Mouse (Mus musculus) liver, embryonic 13.5 days (tissue): ENCODE measurements at regions not wholly inside any gene's neighbourhood (a gene's known extent, or its start where the extent isn't known, plus 50 kb on each side); places are given as distances from the start of the nearest gene placed in this dataset.

Source experiments
- ATAC-seq: fragments of 200-750 bp; cut with Nextera tagmentation; 2 replicates; pipeline ENCODE4 v1.8.0; 2017; ENCODE audit warnings: low read depth, mild to moderate bottlenecking, moderate number of reproducible peaks, moderate library complexity
- DNase-seq: peaks from one replicate; pipeline ENCODE4 v3.0.0; 2022
- H3K27ac ChIP-seq: fragments of 300-500 bp; sonication (generic); 2 replicates; pipeline ENCODE4 v1.5.1; 2015; ENCODE audit warnings: moderate library complexity, mild to moderate bottlenecking, inconsistent platforms
- H3K27me3 ChIP-seq: fragments of 300-500 bp; sonication (generic); 2 replicates; pipeline ENCODE4 v1.6.1; 2015; ENCODE audit warnings: mild to moderate bottlenecking, inconsistent platforms
- H3K36me3 ChIP-seq: fragments of 300-500 bp; sonication (generic); 2 replicates; pipeline ENCODE4 v1.6.1; 2015; ENCODE audit warnings: mild to moderate bottlenecking, inconsistent platforms
- H3K4me1 ChIP-seq: fragments of 300-500 bp; sonication (generic); replicated peaks from 2 replicates; pipeline ENCODE4 v1.6.1; 2015; ENCODE audit warnings: inconsistent platforms
- H3K4me2 ChIP-seq: fragments of 300-500 bp; sonication (generic); 2 replicates; pipeline ENCODE4 v1.6.1; 2015; ENCODE audit warnings: inconsistent platforms, mild to moderate bottlenecking, moderate library complexity
- H3K4me3 ChIP-seq: fragments of 300-500 bp; sonication (generic); replicated peaks from 2 replicates; pipeline ENCODE4 v1.5.1; 2015; ENCODE audit warnings: mild to moderate bottlenecking, inconsistent platforms
- H3K9ac ChIP-seq: fragments of 300-500 bp; sonication (generic); 2 replicates; pipeline ENCODE4 v1.6.1; 2015; ENCODE audit warnings: mild to moderate bottlenecking, inconsistent platforms
- H3K9me3 ChIP-seq: fragments of 300-500 bp; sonication (generic); replicated peaks from 2 replicates; pipeline ENCODE4 v1.6.1; 2016; ENCODE audit warnings: inconsistent platforms
- WGBS: fragments of 180-500 bp; shearing (Covaris S2); methylation state at CpG from one replicate; pipeline ENCODE4 v1.1.7; 2015; ENCODE audit not compliant: insufficient replicate concordance; 5-methylcytosine and 5-hydroxymethylcytosine counted together

GRCm38 (mm10) chr8:116164190-116164988 lies 340.4 kb upstream of the Dynlrb2 start:
- Histone ChIP-seq H3K4me2 (no peak overlapping the region), H3K9ac (no peak overlapping the region), H3K36me3 (no peaks in the 10 kb centered on the region), H3K27me3 (no peaks in the 10 kb centered on the region), H3K9me3 (no peaks in the 10 kb centered on the region), H3K4me3 (no peak overlapping the region), H3K27ac (no peak overlapping the region), H3K4me1 (no peaks in the 10 kb centered on the region)
- DNase-seq: no peak
- no peak for ATAC-seq
- WGBS: 47% methylated on average over 5 of the region's 5 CpGs

GRCm38 (mm10) chr8:116160932-116161331 lies 343.8 kb upstream of the Dynlrb2 start:
- ATAC-seq: no peak
- Histone ChIP-seq H3K4me2 (no peak overlapping the region), H3K9me3 (no peaks in the 10 kb centered on the region), H3K27ac (no peak overlapping the region), H3K9ac (no peak overlapping the region), H3K4me3 (no peak overlapping the region), H3K36me3 (no peaks in the 10 kb centered on the region), H3K27me3 (no peaks in the 10 kb centered on the region), H3K4me1 (no peaks in the 10 kb centered on the region)
- no peak for DNase-seq
- WGBS: 61% methylated on average over 5 of the region's 5 CpGs

- H3K9ac ChIP-seq: no peak overlapping the region
- H3K4me3 ChIP-seq: no peak overlapping the region
- H3K36me3 ChIP-seq: no peaks in the 10 kb centered on the region
- WGBS: 45% methylated on average over 13 of the region's 13 CpGs
- H3K27ac ChIP-seq: no peak overlapping the region
- H3K9me3 ChIP-seq: no peaks in the 10 kb centered on the region
- no peak overlapping the region for H3K4me2 ChIP-seq
- ATAC-seq (no peak), DNase-seq (no peak)
- no peaks in the 10 kb centered on the region for H3K27me3 ChIP-seq
- H3K4me1 ChIP-seq: no peaks in the 10 kb centered on the region
Measured at GRCm38 (mm10) chr8:116143687-116144573, 360.8 kb upstream of the Dynlrb2 start.

- no peak overlapping the region for H3K4me2 ChIP-seq
- H3K27me3 ChIP-seq: no peaks in the 10 kb centered on the region
- H3K36me3 ChIP-seq: no peaks in the 10 kb centered on the region
- no peak overlapping the region for H3K27ac ChIP-seq
- no peak overlapping the region for H3K9ac ChIP-seq
- H3K4me3 ChIP-seq: no peak overlapping the region
- no peaks in the 10 kb centered on the region for H3K4me1 ChIP-seq
- no peak for DNase-seq
- WGBS: 55% methylated on average over 5 of the region's 5 CpGs
- ATAC-seq: no peak
- H3K9me3 ChIP-seq: no peaks in the 10 kb centered on the region
Measured at GRCm38 (mm10) chr8:116141363-116141762, 363.4 kb upstream of the Dynlrb2 start.

- no peaks in the 10 kb centered on the region for H3K36me3 ChIP-seq
- no peak overlapping the region for H3K4me3 ChIP-seq
- ATAC-seq: no peak
- H3K4me2 ChIP-seq: no peak overlapping the region
- no peaks in the 10 kb centered on the region for H3K27me3 ChIP-seq
- H3K27ac ChIP-seq: no peak overlapping the region
- no peak overlapping the region for H3K9ac ChIP-seq
- no peaks in the 10 kb centered on the region for H3K4me1 ChIP-seq
- no peak for DNase-seq
- 63% methylated on average over 1 of the region's 1 CpGs for WGBS
- H3K9me3 ChIP-seq: no peaks in the 10 kb centered on the region
Measured at GRCm38 (mm10) chr8:116139934-116140333, 364.8 kb upstream of the Dynlrb2 start.

- WGBS: 43% methylated on average over 2 of the region's 2 CpGs
- Histone ChIP-seq H3K27me3 (no peaks in the 10 kb centered on the region), H3K9ac (no peak overlapping the region), H3K27ac (no peak overlapping the region), H3K4me3 (no peak overlapping the region), H3K4me1 (no peaks in the 10 kb centered on the region), H3K9me3 (no peaks in the 10 kb centered on the region), H3K4me2 (no peak overlapping the region), H3K36me3 (no peaks in the 10 kb centered on the region)
- no peak for ATAC-seq
- DNase-seq: no peak
Measured at GRCm38 (mm10) chr8:116137765-116138164, 367.0 kb upstream of the Dynlrb2 start.

- no peaks in the 10 kb centered on the region for H3K27me3 ChIP-seq
- H3K4me2 ChIP-seq: no peak overlapping the region
- no peak overlapping the region for H3K4me3 ChIP-seq
- H3K9ac ChIP-seq: no peak overlapping the region
- no peaks in the 10 kb centered on the region for H3K9me3 ChIP-seq
- no peak for DNase-seq
- H3K4me1 ChIP-seq: no peaks in the 10 kb centered on the region
- H3K36me3 ChIP-seq: no peaks in the 10 kb centered on the region
- H3K27ac ChIP-seq: no peak overlapping the region
- ATAC-seq: no peak
- 77% methylated on average over 2 of the region's 2 CpGs for WGBS
Measured at GRCm38 (mm10) chr8:116133503-116133902, 371.3 kb upstream of the Dynlrb2 start.

GRCm38 (mm10) chr8:116133084-116133483 lies 371.7 kb upstream of the Dynlrb2 start:
- Histone ChIP-seq H3K4me3 (no peak overlapping the region), H3K27me3 (no peaks in the 10 kb centered on the region), H3K36me3 (no peaks in the 10 kb centered on the region), H3K4me2 (no peak overlapping the region), H3K9ac (no peak overlapping the region), H3K4me1 (no peaks in the 10 kb centered on the region), H3K27ac (no peak overlapping the region), H3K9me3 (no peaks in the 10 kb centered on the region)
- ATAC-seq (no peak), DNase-seq (no peak)
- WGBS: 69% methylated on average over 3 of the region's 3 CpGs

GRCm38 (mm10) chr8:116120067-116120466 lies 384.7 kb upstream of the Dynlrb2 start:
- Histone ChIP-seq H3K9me3 (no peaks in the 10 kb centered on the region), H3K4me1 (no peaks in the 10 kb centered on the region), H3K9ac (no peak overlapping the region), H3K27ac (no peak overlapping the region), H3K4me3 (no peak overlapping the region), H3K36me3 (no peaks in the 10 kb centered on the region), H3K4me2 (no peak overlapping the region), H3K27me3 (no peaks in the 10 kb centered on the region)
- DNase-seq: no peak
- whole genome bisulfite sequencing: 71% methylated on average over 13 of the region's 13 CpGs
- no peak for ATAC-seq

GRCm38 (mm10) chr8:116117919-116118318 lies 386.9 kb upstream of the Dynlrb2 start:
- Histone ChIP-seq H3K4me1 (no peaks in the 10 kb centered on the region), H3K4me2 (no peak overlapping the region), H3K9me3 (no peaks in the 10 kb centered on the region), H3K36me3 (no peaks in the 10 kb centered on the region), H3K4me3 (no peak overlapping the region), H3K27ac (no peak overlapping the region), H3K27me3 (no peaks in the 10 kb centered on the region), H3K9ac (no peak overlapping the region)
- 61% methylated on average over 2 of the region's 2 CpGs for WGBS
- no peak for ATAC-seq
- DNase-seq: no peak

- Histone ChIP-seq H3K36me3 (no peaks in the 10 kb centered on the region), H3K9me3 (no peaks in the 10 kb centered on the region), H3K9ac (no peak overlapping the region), H3K4me2 (no peak overlapping the region), H3K27ac (no peak overlapping the region), H3K27me3 (no peaks in the 10 kb centered on the region), H3K4me1 (no peaks in the 10 kb centered on the region), H3K4me3 (no peak overlapping the region)
- DNase-seq (no peak), ATAC-seq (no peak)
- WGBS: 44% methylated on average over 7 of the region's 7 CpGs
Measured at GRCm38 (mm10) chr8:116116625-116117024, 388.1 kb upstream of the Dynlrb2 start.
